Mouse (Mus musculus) kidney, postnatal 0 days (tissue): ENCODE data around the gene Dnal4. TPM values are rescaled to one million over a fixed set of nuclear protein-coding genes. Genes with fewer than 3 reads are reported as not detected.

Experiments used
- ATAC-seq: fragments of 200-750 bp; cut with Nextera tagmentation; replicated peaks from 2 replicates; pipeline ENCODE4 v1.8.0; 2017; ENCODE audit warnings: low read depth, moderate number of reproducible peaks, moderate TSS enrichment, moderate library complexity; ENCODE audit not compliant: low FRiP score
- DNase-seq: peaks from one replicate; pipeline ENCODE4 v3.0.0-alpha.2; 2016; ENCODE audit warnings: low spot score
- H3K27ac ChIP-seq: fragments of 300-500 bp; sonication (generic); 2 replicates; pipeline ENCODE4 v1.5.1; 2014; ENCODE audit warnings: mild to moderate bottlenecking
- H3K27me3 ChIP-seq: fragments of 300-500 bp; sonication (generic); 2 replicates; pipeline ENCODE4 v1.6.1; 2014; ENCODE audit warnings: low read length, mixed read lengths; ENCODE audit not compliant: insufficient read depth
- H3K36me3 ChIP-seq: fragments of 300-500 bp; sonication (generic); 2 replicates; pipeline ENCODE4 v1.6.1; 2014; ENCODE audit warnings: low read length, mixed read lengths; ENCODE audit not compliant: insufficient read depth
- H3K4me1 ChIP-seq: fragments of 300-500 bp; sonication (generic); replicated peaks from 2 replicates; pipeline ENCODE4 v1.6.1; 2014; ENCODE audit warnings: antibody characterized with exemption, low read length, mixed read lengths; ENCODE audit not compliant: insufficient read depth
- H3K4me2 ChIP-seq: fragments of 300-500 bp; sonication (generic); 2 replicates; pipeline ENCODE4 v1.6.1; 2014; ENCODE audit warnings: mild to moderate bottlenecking, low read length, moderate library complexity, mixed read lengths
- H3K4me3 ChIP-seq: fragments of 300-500 bp; sonication (generic); replicated peaks from 2 replicates; pipeline ENCODE4 v1.5.1; 2014; ENCODE audit warnings: low read depth, low read length
- H3K9ac ChIP-seq: fragments of 300-500 bp; sonication (generic); 2 replicates; pipeline ENCODE4 v1.6.1; 2014; ENCODE audit warnings: low read depth, low read length
- H3K9me3 ChIP-seq: fragments of 300-500 bp; sonication (generic); replicated peaks from 2 replicates; pipeline ENCODE4 v1.6.1; 2016; ENCODE audit warnings: low read length, inconsistent platforms, mixed read lengths
- CTCF ChIP-seq: IDR thresholded peaks from 2 replicates; pipeline ENCODE4 v1.5.1; 2016; ENCODE audit warnings: antibody characterized with exemption, low read depth, mild to moderate bottlenecking, moderate library complexity
- WGBS: fragments of 180-500 bp; shearing (Covaris S2); extraction: QIAGEN DNeasy Blood & Tissue Kit; methylation state at CpG from one replicate; pipeline ENCODE4 v1.1.7; 2014; 5-methylcytosine and 5-hydroxymethylcytosine counted together
- polyA plus RNA-seq: library from polyadenylated mRNA; unstranded; fragments of >200 nt; fragmentation: Nextera tagmentation; extraction: Ambion mirVana; gene quantifications from 2 replicates; pipeline ENCODE4 v1.2.1, GENCODE M21; 2015

Dnal4 gene
- polyA plus RNA-seq, 1 experiment from 2014 or later = 59.3 TPM

- Histone ChIP-seq H3K27me3 (no peaks in the 10 kb centered on the region), H3K4me2 (no peak overlapping the region), H3K36me3 (peaks cover 9% of the 10 kb centered on the region), H3K27ac (no peak overlapping the region), H3K9me3 (no peaks in the 10 kb centered on the region), H3K4me1 (no peaks in the 10 kb centered on the region), H3K4me3 (no peak overlapping the region), H3K9ac (no peak overlapping the region)
- no peak for TF ChIP-seq CTCF
- ATAC-seq (no peak), DNase-seq (no peak)
- 81% methylated on average over 10 of the region's 10 CpGs for WGBS
These were observed 11.0 kb downstream of the Dnal4 start for GRCm38 (mm10) chr15:79766586-79767071.

- TF ChIP-seq CTCF = no peak
- Histone ChIP-seq H3K36me3 (peaks cover 9% of the 10 kb centered on the region), H3K27me3 (no peaks in the 10 kb centered on the region), H3K9ac (no peak overlapping the region), H3K4me2 (no peak overlapping the region), H3K9me3 (no peaks in the 10 kb centered on the region), H3K4me3 (no peak overlapping the region), H3K27ac (no peak overlapping the region), H3K4me1 (no peaks in the 10 kb centered on the region)
- 31% methylated on average over 10 of the region's 10 CpGs for WGBS
- ATAC-seq (no peak), DNase-seq (no peak)
These were observed 11.5 kb downstream of the Dnal4 start for GRCm38 (mm10) chr15:79766168-79766567.

GRCm38 (mm10) chr15:79765361-79765760 lies 12.3 kb downstream of the Dnal4 start:
- DNase-seq (no peak), ATAC-seq (no peak)
- no peak overlapping the region for H3K4me2 ChIP-seq
- no peaks in the 10 kb centered on the region for H3K4me1 ChIP-seq
- no peaks in the 10 kb centered on the region for H3K9me3 ChIP-seq
- peaks cover 9% of the 10 kb centered on the region for H3K36me3 ChIP-seq
- WGBS = 88% methylated on average over 2 of the region's 2 CpGs
- no peaks in the 10 kb centered on the region for H3K27me3 ChIP-seq
- TF ChIP-seq CTCF = no peak
- no peak overlapping the region for H3K9ac ChIP-seq
- H3K27ac ChIP-seq = no peak overlapping the region
- H3K4me3 ChIP-seq = no peak overlapping the region

DNA sequence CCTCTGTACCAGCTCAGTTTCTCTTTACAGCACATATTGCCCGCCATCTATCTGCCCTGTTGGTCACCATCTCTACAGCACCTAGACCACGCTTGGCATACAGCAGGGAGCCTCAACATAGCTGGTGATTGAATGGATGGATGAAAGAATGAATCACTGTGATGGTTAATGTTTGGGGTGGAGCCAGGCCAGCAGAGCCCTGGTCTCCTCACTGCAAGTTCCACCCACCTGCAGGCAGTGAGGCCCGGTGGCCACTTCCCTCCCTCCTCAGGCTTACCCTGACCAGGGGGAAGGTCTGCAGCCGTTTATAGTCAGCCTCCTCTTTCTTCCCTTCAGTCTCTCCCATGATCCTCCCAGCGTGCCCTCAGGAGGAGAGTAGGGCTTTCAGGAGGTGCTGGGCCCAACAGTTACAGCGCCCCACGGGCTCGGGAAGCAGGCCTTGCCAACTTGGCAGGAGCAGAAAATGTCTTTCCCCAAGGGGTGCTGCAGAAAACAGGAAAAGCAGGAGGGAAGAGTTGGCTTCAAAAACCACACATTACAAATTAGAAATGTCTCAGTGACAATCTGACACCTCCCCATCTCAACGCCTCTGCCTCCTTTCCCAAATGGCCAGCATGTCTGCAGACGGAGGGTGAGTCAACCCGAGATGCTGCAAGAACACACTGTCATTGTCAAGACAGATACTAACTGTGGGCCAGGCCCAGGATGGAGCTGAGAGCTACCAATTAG lies 12.9 kb downstream of the Dnal4 start:
- H3K4me1 ChIP-seq = no peaks in the 10 kb centered on the region
- peaks cover 9% of the 10 kb centered on the region for H3K36me3 ChIP-seq
- ATAC-seq (no peak), DNase-seq (no peak)
- H3K27me3 ChIP-seq = no peaks in the 10 kb centered on the region
- TF ChIP-seq CTCF = no peak
- no peaks in the 10 kb centered on the region for H3K9me3 ChIP-seq
- WGBS = 68% methylated on average over 11 of the region's 11 CpGs
- H3K27ac ChIP-seq = no peak overlapping the region
- H3K9ac ChIP-seq = no peak overlapping the region
- no peak overlapping the region for H3K4me2 ChIP-seq
- H3K4me3 ChIP-seq = no peak overlapping the region

GRCm38 (mm10) chr15:79763601-79764246 lies 13.9 kb downstream of the Dnal4 start:
- WGBS = 73% methylated on average over 7 of the region's 7 CpGs
- no peaks in the 10 kb centered on the region for H3K9me3 ChIP-seq

GRCm38 (mm10) chr15:79763001-79763400 lies 14.6 kb downstream of the Dnal4 start:
- H3K4me1 ChIP-seq = no peaks in the 10 kb centered on the region
- peaks cover 9% of the 10 kb centered on the region for H3K36me3 ChIP-seq
- no peak overlapping the region for H3K4me2 ChIP-seq
- no peak overlapping the region for H3K27ac ChIP-seq
- H3K9ac ChIP-seq = no peak overlapping the region
- WGBS = 96% methylated on average over 9 of the region's 9 CpGs
- H3K9me3 ChIP-seq = no peaks in the 10 kb centered on the region
- no peaks in the 10 kb centered on the region for H3K27me3 ChIP-seq
- TF ChIP-seq CTCF = no peak
- DNase-seq (no peak), ATAC-seq (no peak)
- no peak overlapping the region for H3K4me3 ChIP-seq

More at GRCm38 (mm10) chr15:79763601-79764246, 13.9 kb downstream of the Dnal4 start:
- H3K27ac ChIP-seq = no peak overlapping the region
- peaks cover 9% of the 10 kb centered on the region for H3K36me3 ChIP-seq
- no peak overlapping the region for H3K4me2 ChIP-seq
- no peaks in the 10 kb centered on the region for H3K4me1 ChIP-seq
- ATAC-seq (0 out of 2 replicates have a peak, but pooled peaks have one; percentile 16), DNase-seq (peak; percentile 21)
- H3K9ac ChIP-seq = no peak overlapping the region
- H3K27me3 ChIP-seq = no peaks in the 10 kb centered on the region
- TF ChIP-seq CTCF = 0 out of 2 replicates have a peak, but pooled peaks have one; percentile 2
- no peak overlapping the region for H3K4me3 ChIP-seq
